Mouse (Mus musculus) mouse embryonic stem cell (cell line): Measurements from ENCODE around the gene Slc25a35.
"Not testable (repeated sequence)": the region's sequence is repeated elsewhere in the genome, so short reads cannot be mapped to it uniquely, and the experiment has no call there.

Experiments used
- in situ Hi-C, 2 experiments: fragments of 300-500 bp; cut with MboI; formaldehyde crosslinking; loops; 1 replicate in 1 of 2; 3 replicates in 1 of 2; pipeline ENCODE4 v1.14.3; 2019 to 2020; ENCODE audit warnings: low sequenced_read_pairs in 2 of 2, low pct_unique_long_range_greater_than_20kb in 1 of 2, mixed read lengths in 1 of 2; ENCODE audit not compliant: unreplicated experiment in 1 of 2

The Slc25a35 gene

GRCm38 (mm10) chr11:68967337-68968282 is at the start of gene Slc25a35:
Gene Slc25a35 (plus strand): TSS chr11:68968131.
- in situ Hi-C loops = no loop called here

- in situ Hi-C loops = no loop called here
These were observed 44.7 kb upstream of the Slc25a35 start for GRCm38 (mm10) chr11:68923191-68923590.

- in situ Hi-C loops = no loop called here
These were observed 43.2 kb upstream of the Slc25a35 start for GRCm38 (mm10) chr11:68924749-68925148.

GRCm38 (mm10) chr11:68926981-68927380 is 41.0 kb upstream of the Slc25a35 start, which contains the start of gene Odf4:
Gene Odf4 (minus strand): TSS chr11:68927081.
- in situ Hi-C loops = no loop called here

GRCm38 (mm10) chr11:68929947-68930346 is 38.0 kb upstream of the Slc25a35 start:
- in situ Hi-C loops = no loop called here

GRCm38 (mm10) chr11:68933885-68934507 is 33.9 kb upstream of the Slc25a35 start:
- in situ Hi-C loops = no loop called here

GRCm38 (mm10) chr11:68936951-68937350 is 31.0 kb upstream of the Slc25a35 start:
- in situ Hi-C loops = not testable (repeated sequence)

- in situ Hi-C loops = no loop called here
These were observed 28.3 kb upstream of the Slc25a35 start for GRCm38 (mm10) chr11:68939451-68940304.

GRCm38 (mm10) chr11:68940516-68940915 is 27.4 kb upstream of the Slc25a35 start:
- in situ Hi-C loops = no loop called here

GRCm38 (mm10) chr11:68942731-68943130 is 25.2 kb upstream of the Slc25a35 start:
- in situ Hi-C loops = no loop called here

GRCm38 (mm10) chr11:68945245-68945644 is 22.7 kb upstream of the Slc25a35 start:
- in situ Hi-C loops = no loop called here

GRCm38 (mm10) chr11:68946001-68946400 is 21.9 kb upstream of the Slc25a35 start:
- in situ Hi-C loops = no loop called here

- in situ Hi-C loops = no loop called here
These were observed 21.0 kb upstream of the Slc25a35 start for GRCm38 (mm10) chr11:68946806-68947440.

- in situ Hi-C loops = no loop called here
These were observed 20.4 kb upstream of the Slc25a35 start for GRCm38 (mm10) chr11:68947542-68947993.

- in situ Hi-C loops = no loop called here
These were observed 14.0 kb upstream of the Slc25a35 start for GRCm38 (mm10) chr11:68953903-68954302.

GRCm38 (mm10) chr11:68954408-68954807 is 13.5 kb upstream of the Slc25a35 start:
- in situ Hi-C loops = no loop called here

- in situ Hi-C loops = no loop called here
These were observed 12.5 kb upstream of the Slc25a35 start for GRCm38 (mm10) chr11:68955473-68955872.

GRCm38 (mm10) chr11:68956107-68956506 is 11.8 kb upstream of the Slc25a35 start:
- in situ Hi-C loops = no loop called here
